Mouse (Mus musculus) right cerebral cortex, postnatal 10 days (tissue): Measurements from ENCODE around the gene Adam23.

ENCODE experiments used
- DNase-seq, 2 experiments: peaks; one replicate each; pipeline ENCODE4 v3.0.0; 2021; ENCODE audit warnings: low spot score in 2 of 2

Adam23 gene

GRCm38 (mm10) chr1:63445656-63446046 lies at the start of gene Adam23:
Adam23 (plus strand) TSS chr1:63445891.
- peak; percentile 90 to 91 for DNase-seq

GRCm38 (mm10) chr1:63401130-63401529 lies 44.6 kb upstream of the Adam23 start:
- DNase-seq, result no peak

DNA sequence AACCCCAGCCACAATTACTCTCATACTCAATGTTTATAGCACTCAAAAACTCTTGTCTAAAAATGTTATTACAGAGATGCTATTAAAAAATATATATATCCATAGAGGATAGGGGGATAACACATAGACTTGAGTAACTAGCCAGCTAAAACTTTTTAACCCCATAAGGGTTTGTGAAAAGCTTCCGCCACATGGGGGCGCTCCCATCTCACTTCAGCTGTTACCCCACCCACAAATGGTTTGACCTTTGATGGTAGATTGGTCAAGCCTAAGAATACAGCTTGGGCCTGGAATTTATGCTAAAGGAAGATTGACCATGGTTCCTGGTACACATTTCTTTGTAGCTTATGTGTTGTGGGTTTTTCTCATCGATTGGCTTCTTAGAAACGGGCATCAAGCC lies 42.1 kb upstream of the Adam23 start:
- peak in 1 of 2 experiments; percentile 29 for DNase-seq

- DNase-seq, result no peak
These were observed 37.3 kb upstream of the Adam23 start for GRCm38 (mm10) chr1:63408344-63408743.

DNA sequence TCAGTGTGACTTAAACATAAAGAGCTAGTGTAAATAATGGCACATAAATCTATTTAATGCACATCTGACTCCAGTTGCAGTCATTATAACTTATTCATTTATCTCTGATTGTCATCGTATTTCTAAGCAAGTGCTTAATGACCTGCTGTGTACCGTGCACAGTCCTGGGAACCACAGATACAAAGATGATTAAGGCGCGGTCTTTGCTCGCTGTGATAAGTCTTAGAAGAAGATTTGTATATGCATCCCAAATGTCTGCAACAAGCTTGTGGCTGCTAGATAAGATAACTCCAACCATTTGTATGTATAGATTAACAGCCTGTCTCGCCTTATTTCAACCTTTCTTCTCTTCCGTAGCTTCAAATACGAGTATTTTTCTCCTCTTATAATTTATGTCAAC lies 27.2 kb upstream of the Adam23 start:
- DNase-seq, result no peak

DNA sequence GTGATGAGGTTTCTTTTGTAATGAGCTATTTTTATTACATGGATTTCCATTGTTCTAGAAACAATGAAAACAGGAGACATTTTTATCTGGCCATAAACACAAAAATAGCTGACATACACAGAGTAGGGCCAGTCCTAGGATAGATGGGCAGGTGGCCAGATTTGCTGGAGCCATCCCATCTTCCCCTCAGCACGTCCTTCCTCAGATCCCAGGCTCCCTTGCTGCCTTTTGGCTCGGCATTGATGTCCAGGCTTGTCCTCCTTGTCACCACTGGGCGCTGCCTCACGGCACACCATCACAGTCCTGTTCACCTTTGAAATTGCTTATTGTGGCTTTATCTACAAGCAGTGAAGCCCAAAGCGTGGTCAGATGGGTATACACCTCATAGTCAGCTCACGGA lies 15.0 kb upstream of the Adam23 start:
- no peak for DNase-seq

- DNase-seq, result no peak
These were observed 14.5 kb upstream of the Adam23 start for GRCm38 (mm10) chr1:63431166-63431565.

DNA sequence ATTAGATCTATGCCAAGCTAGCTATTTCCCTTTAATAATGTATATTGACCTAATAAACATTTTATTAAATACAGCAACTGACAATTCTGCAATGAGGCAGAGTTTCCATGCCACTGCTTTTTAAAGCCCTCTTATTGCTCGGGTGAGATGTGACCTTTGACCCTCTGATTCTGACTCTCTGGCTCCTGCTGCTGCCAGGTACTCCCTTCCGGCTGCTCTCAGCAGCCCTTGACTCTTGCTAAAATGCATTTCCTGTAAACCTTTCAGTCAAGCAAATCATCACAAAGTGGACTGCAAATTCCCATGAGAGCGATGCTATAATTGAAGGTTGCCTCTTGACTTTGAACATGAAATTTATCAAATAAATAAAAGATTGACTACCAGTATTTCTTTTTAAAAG lies 13.8 kb upstream of the Adam23 start:
- no peak for DNase-seq

DNA sequence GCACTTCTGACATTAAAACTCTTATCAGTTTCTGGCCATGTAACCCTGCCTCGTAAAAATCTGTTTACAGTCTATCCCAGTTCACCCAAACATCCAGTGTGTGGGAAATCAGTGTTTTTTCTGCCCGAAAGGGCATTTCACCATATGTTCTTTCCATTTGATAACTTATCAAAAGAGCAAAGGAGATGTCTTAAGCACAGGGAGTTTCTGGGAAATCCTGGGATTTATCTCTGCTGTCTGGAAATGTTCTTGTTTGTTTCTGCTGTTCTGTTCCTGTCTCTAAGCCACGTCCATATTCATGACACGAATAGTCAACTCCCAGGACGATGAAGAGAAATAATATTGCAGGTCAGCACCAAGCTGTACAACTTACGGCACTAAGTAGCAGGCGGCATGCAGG lies 11.6 kb upstream of the Adam23 start:
- no peak for DNase-seq

- no peak for DNase-seq
These were observed 8.2 kb upstream of the Adam23 start for GRCm38 (mm10) chr1:63437529-63437928.

DNA sequence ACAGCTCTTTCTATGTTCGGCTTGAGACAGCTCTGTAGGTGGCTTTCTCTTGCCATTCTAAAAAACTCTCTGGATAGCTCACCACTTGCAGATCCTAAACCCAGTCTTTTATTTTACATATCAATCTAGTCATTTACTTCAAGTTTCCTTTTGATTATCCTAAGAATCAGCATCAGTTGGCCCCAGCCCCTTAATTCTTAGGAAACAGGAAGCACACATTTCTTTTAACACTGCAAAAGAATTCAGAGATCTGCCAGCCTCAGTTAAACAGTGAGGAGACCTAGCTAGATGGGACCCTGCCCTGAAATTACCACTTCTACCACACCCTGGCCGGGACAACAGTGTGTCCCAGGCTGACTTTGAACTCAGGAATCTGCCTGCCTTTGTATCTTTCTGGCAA lies 3.5 kb upstream of the Adam23 start:
- no peak for DNase-seq

- no peak for DNase-seq
These were observed 3.1 kb upstream of the Adam23 start for GRCm38 (mm10) chr1:63442616-63443015.

DNA sequence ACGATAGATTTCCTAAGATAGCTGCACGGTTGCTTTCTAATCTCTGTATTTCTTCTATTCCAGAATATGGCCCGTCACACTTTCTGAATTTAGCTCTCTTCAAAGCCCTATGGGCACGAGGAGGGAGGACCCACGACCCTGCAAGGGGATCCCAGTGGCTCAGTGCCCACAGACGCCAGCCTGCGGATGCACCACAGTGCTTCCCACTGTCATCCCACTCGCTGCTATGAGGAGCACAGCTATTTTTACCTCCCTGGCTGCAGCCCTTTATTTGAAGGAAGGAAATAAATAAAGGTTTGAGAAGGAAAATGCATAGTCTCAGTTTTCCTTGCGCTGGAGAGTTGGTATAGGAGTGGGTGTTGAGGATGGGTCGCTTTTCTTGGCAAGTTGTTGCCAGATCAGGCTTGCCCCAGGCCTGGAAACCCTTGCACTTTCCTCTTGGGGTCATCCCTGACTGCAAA lies 512 bp upstream of the Adam23 start:
- DNase-seq, result peak; percentile 67 to 70

DNA sequence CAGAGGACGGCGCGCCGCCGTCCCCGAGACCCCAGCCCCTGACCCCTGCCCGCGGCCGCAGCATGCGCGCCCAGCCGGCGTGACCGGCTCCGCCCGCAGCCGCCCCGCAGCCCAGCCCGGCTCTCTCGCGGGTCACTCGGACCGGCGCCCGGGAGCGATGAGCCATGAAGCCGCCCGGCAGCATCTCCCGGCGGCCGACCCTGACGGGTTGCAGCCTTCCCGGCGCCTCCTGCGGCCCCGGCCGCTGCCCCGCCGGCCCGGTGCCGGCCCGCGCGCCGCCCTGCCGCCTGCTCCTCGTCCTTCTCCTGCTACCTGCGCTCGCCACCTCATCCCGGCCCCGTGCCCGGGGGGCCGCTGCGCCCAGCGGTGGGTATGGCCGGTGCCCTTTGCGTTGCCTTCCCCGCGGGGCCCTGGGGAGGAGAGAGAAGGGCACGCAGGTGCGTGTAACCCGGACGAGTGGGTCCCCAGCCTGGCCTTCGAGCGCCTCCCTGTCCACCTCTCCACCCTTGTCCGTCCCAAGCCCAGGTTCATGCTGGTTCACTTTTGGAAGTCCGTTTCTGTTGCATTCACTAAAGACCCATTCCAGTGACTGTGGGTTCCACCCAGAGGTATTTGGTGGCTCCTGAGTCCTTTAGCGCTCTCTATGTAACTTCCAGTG lies 485 bp downstream of the Adam23 start:
- peak in 1 of 2 experiments; percentile 40 for DNase-seq

DNA sequence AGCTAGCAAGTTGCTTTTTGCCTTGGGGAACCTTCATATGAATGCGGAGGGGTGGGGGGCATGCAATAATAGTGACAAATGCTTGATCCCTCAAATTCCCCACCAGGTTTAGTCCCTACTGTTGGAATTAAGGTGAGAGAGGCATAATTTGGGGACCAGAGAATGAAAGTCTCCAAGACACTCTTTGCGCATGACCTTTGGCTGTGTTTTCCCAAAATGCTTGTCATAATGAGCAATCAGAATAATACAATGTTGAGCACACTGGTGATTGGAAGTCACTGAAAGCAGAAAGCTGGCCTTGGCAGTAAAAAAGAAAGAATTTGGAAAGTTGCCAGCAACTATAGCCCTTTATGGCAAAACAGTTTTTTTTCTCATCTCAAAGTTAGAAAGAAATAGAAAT lies 1.0 kb downstream of the Adam23 start:
- DNase-seq, result no peak

DNA sequence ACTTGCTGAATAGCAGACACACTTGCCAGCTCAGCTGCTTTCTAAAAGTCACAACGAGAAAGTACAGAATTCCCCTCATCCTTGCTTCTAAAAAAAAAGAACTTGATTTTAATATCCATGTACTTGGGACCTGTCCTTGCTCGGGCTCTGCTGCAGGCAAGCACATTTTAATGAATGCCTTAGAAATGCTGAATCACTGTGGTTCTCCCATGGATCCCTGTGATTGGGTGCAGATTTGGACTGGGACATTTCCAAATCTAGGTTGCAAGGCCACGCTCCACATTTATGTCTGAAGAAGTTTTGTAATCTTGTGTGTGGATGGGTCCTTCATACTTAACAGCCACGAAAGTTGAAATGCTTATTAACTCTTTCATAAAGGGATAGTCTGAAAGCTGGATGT lies 4.4 kb downstream of the Adam23 start:
- DNase-seq, result no peak

GRCm38 (mm10) chr1:63453332-63453887 lies 7.7 kb downstream of the Adam23 start:
- no peak for DNase-seq

DNA sequence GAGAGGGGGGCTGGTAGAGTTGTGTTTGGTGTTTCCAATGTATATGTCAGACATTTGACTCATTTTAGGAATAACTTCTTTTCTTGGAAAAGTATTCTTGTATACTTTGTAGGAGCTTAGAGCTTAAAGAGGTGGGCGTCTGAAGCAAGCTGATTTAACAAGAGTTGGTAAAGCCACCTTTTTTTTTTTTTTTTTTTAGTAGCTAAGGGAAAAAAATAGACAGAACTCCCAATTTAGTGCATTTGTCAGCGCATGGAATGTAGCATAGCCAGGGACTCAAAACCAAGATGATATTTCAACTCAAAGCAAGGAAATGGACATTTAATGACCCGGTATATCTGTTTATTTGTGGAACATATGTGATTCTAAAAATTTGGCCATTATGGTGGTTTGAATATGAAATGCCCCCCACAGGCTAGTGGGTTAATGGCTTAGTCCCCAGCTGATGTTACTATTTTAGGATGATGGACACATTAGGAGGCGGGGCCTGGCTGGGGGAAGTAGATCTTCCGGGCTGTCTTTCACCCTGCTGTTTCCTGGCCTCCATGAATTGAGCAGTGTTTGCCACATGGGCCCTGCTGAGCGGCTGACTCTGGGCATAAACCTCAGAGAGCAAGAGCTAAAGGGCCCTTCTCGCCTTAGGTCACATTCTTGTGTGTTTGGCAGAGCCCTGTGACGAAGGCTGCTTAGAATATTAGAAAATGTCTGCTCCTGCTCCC lies 12.3 kb downstream of the Adam23 start:
- DNase-seq, result peak in 1 of 2 experiments; percentile 48

DNA sequence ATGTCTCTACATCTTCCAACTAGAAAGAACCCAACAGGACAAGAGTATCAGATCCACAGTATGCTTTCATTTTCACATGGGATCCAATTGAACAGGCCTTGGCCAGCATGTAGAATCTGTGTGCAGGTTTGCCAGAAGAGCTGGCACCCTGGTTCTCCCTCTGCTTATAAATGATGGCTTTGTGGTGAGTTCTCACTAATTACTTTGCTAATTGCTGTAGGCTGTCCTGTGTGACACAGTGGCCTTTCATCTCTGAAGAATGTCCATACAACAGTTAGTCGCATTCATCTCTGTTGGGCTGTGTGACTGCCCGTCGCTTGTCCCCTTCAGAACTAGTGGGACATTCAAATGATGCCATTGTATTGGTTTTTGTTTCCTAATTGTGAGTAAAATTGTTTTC lies 13.5 kb downstream of the Adam23 start:
- DNase-seq, result peak; percentile 55 to 61

- DNase-seq, result no peak
These were observed 14.2 kb downstream of the Adam23 start for GRCm38 (mm10) chr1:63459926-63460325.

DNA sequence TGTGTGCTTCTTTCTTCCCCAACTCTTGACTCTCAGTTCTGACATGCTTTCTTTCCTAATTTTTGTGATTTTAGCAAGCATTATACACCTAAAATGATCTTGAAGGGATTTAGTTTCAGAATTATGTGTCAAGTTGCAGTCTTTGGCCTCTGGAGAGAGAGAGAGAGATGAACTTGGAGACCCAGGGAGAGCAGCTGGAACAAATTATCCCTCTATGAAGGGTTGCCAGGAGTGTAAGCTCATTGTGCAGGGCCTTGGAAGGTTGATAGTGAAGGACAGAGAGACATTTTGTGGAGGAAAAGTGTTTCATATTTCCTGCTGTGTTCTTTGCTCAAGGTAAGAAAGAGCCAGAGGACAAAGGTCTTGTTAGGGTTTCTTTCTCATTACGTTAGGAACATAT lies 18.8 kb downstream of the Adam23 start:
- DNase-seq, result no peak

GRCm38 (mm10) chr1:63473272-63473671 lies 27.6 kb downstream of the Adam23 start:
- DNase-seq, result no peak

DNA sequence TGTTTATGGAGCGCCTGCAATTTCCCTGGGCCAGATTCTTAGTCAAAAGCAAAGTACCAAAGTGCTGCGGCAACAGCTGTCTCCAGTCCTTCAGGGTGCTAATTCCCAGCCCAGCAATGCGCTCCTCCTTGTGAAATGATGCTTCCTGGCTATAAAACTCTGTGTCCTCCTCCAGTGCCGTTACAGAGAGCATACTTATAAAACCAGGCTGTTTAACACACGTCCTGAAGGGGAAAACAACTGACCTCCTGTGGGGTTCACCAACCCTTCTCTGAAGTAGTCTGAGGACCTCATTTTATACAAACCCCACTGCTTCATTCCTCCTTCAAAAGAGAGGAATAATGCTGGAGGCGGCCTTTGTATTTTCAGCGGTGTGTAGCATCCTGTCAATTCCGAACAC lies 28.0 kb downstream of the Adam23 start:
- DNase-seq, result no peak
